Mouse (Mus musculus) limb, embryonic 14.5 days (tissue): ENCODE measurements around the gene Alk. TPM values are rescaled to one million over a fixed set of nuclear protein-coding genes. Genes with fewer than 3 reads are reported as not detected.

Source experiments
- ATAC-seq: fragments of 200-750 bp; cut with Nextera tagmentation; 2 replicates; pipeline ENCODE4 v1.8.0; 2017; ENCODE audit warnings: low read depth, moderate number of reproducible peaks, moderate TSS enrichment; ENCODE audit not compliant: low FRiP score
- DNase-seq: peaks from one replicate; pipeline ENCODE4 v3.0.0-alpha.2; 2015; ENCODE audit warnings: low spot score
- H3K27ac ChIP-seq: fragments of 300-500 bp; sonication (generic); replicated peaks from 2 replicates; pipeline ENCODE4 v1.5.1; 2014; ENCODE audit warnings: low read depth, mild to moderate bottlenecking, low read length, moderate library complexity, mixed read lengths
- H3K27me3 ChIP-seq: fragments of 300-500 bp; sonication (generic); 2 replicates; pipeline ENCODE4 v1.6.1; 2014; ENCODE audit warnings: low read length, mixed read lengths; ENCODE audit not compliant: control insufficient read depth, insufficient read depth
- H3K36me3 ChIP-seq: fragments of 300-500 bp; sonication (generic); 2 replicates; pipeline ENCODE4 v1.6.1; 2014; ENCODE audit warnings: mild to moderate bottlenecking, low read length, moderate library complexity, mixed read lengths; ENCODE audit not compliant: control insufficient read depth, insufficient read depth
- H3K4me1 ChIP-seq: fragments of 300-500 bp; sonication (generic); 2 replicates; pipeline ENCODE4 v1.6.1; 2014; ENCODE audit warnings: antibody characterized with exemption, low read length, mixed read lengths; ENCODE audit not compliant: control insufficient read depth, insufficient read depth
- H3K4me2 ChIP-seq: fragments of 300-500 bp; sonication (generic); replicated peaks from 2 replicates; pipeline ENCODE4 v1.6.1; 2014; ENCODE audit warnings: low read depth, mild to moderate bottlenecking, low read length, moderate library complexity; ENCODE audit not compliant: severe bottlenecking
- H3K4me3 ChIP-seq: fragments of 300-500 bp; sonication (generic); replicated peaks from 2 replicates; pipeline ENCODE4 v1.5.1; 2014; ENCODE audit warnings: low read length
- H3K9ac ChIP-seq: fragments of 300-500 bp; sonication (generic); 2 replicates; pipeline ENCODE4 v1.6.1; 2014; ENCODE audit warnings: mild to moderate bottlenecking, low read depth, low read length, moderate library complexity; ENCODE audit not compliant: severe bottlenecking
- H3K9me3 ChIP-seq: fragments of 300-500 bp; sonication (generic); 2 replicates; pipeline ENCODE4 v1.6.1; 2016; ENCODE audit warnings: low read length; ENCODE audit not compliant: control insufficient read depth
- POLR2A ChIP-seq: fragments of 200-500 bp; IDR thresholded peaks from 2 replicates; pipeline ENCODE4 v1.8.0; 2012; ENCODE audit warnings: inconsistent platforms, mild to moderate bottlenecking, moderate library complexity, borderline replicate concordance; ENCODE audit not compliant: insufficient read depth, insufficient read length; ENCODE audit errors: extremely low read depth
- WGBS: fragments of 180-500 bp; shearing (Covaris S2); extraction: QIAGEN DNeasy Blood & Tissue Kit; methylation state at CpG from one replicate; pipeline ENCODE4 v1.1.7; 2014; 5-methylcytosine and 5-hydroxymethylcytosine counted together
- polyA plus RNA-seq, 2 experiments: library from polyadenylated mRNA; depleted of rRNA in 1 of 2; stranded (reverse) in 1 of 2; unstranded in 1 of 2; fragments of >200 nt; fragmentation: Nextera tagmentation in 1 of 2; extraction: Ambion mirVana in 1 of 2; gene quantifications; 2 replicates each; pipeline versions ENCODE4 v1.2.1 to v1.2.3; 2012 to 2014

The Alk gene
- polyA plus RNA-seq, 2 experiments = 0.43 to 0.45 TPM

DNA sequence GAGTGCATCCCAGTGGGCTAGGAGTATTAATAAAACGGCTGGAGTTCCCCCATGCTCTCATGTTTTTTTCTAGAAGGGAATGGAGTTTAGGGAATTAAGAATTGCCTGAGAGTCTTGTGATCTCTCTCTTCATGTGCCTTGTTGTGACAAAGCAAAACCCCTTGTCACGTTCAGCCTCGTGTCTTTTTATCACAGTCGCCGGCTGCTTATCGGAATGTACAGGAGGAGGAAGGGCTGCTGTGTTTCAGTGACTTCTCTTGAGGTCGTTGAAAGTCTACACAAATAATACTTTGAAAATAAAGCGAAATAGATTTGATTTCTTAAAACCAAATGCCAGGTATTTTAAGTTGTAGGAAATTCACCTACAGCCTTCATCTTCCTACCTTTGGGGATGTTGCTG is 740.4 kb downstream of the Alk start:
- Histone ChIP-seq H3K36me3 (no peaks in the 10 kb centered on the region), H3K27ac (no peak overlapping the region), H3K9me3 (no peaks in the 10 kb centered on the region), H3K4me1 (no peaks in the 10 kb centered on the region), H3K9ac (no peak overlapping the region), H3K27me3 (no peaks in the 10 kb centered on the region), H3K4me3 (no peak overlapping the region), H3K4me2 (no peak overlapping the region)
- no peak for DNase-seq
- WGBS = 87% methylated on average over 8 of the region's 8 CpGs
- TF ChIP-seq POLR2A = no peak
- ATAC-seq = no peak

DNA sequence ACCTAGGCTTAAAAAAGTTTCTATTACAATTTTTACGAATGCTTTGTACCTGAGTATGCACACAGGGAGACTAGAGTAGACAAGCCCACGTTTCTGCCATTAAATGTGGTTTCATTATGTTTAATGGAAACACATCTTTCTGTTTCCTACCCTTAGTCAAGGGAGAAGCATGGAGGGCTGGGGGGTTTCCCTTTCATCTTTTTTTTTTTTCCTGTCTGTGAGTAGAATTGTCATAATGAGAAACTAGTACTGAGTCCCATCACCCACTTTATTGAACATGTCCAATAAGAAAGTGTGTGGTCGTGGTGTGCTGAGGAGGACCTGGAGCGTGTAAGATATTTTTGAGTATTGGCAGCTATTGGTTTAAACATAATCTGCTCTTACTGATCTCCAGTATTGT is 741.5 kb downstream of the Alk start:
- 78% methylated on average over 4 of the region's 4 CpGs for WGBS
- H3K9me3 ChIP-seq = no peaks in the 10 kb centered on the region
- H3K4me2 ChIP-seq = no peak overlapping the region
- TF ChIP-seq POLR2A = no peak
- no peak overlapping the region for H3K9ac ChIP-seq
- no peaks in the 10 kb centered on the region for H3K36me3 ChIP-seq
- no peaks in the 10 kb centered on the region for H3K27me3 ChIP-seq
- no peaks in the 10 kb centered on the region for H3K4me1 ChIP-seq
- no peak for ATAC-seq
- no peak overlapping the region for H3K27ac ChIP-seq
- no peak overlapping the region for H3K4me3 ChIP-seq
- no peak for DNase-seq

DNA sequence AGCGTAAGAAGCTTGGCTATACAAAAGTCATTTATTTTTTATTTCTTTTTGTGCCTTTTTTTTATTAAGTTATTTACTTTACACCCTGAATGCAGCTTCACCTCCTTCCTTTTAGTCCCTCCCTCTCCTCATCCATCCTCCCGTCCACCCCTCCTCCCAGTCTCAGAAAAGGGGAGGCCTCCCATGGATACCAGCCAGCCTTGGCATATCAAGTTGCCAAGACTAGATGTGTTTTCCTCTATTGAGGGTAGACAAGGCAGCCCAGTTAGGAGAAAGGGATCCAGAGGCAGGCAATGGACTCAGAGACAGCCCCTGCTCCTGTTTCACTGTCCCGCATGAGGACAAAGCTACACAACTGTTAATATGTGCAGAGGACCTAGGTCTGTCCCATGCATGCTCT is 742.2 kb downstream of the Alk start:
- ATAC-seq (no peak), DNase-seq (no peak)
- TF ChIP-seq POLR2A = no peak
- Histone ChIP-seq H3K4me3 (no peak overlapping the region), H3K4me2 (no peak overlapping the region), H3K27me3 (no peaks in the 10 kb centered on the region), H3K4me1 (no peaks in the 10 kb centered on the region), H3K9ac (no peak overlapping the region), H3K27ac (no peak overlapping the region), H3K9me3 (no peaks in the 10 kb centered on the region), H3K36me3 (no peaks in the 10 kb centered on the region)
- WGBS = 80% methylated on average over 3 of the region's 3 CpGs

DNA sequence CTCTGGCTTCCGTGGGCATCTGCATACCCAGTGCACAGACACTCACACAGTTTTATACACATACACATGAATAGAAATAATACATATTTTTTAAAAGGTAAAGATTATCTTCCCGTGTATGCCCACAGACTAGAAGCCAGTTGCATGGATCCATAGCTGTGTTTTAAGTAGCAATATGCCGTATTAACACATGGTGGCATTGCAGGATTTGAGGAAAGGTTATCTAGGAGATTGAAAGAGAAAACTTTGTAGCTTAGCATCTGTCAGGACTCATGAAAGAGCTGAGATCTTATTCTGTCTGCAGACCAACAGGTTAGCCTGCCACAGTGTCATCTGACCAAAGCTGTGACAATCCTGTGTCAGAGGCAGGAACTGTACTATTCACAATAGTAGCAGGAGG is 772.5 kb downstream of the Alk start:
- WGBS = 81% methylated on average over 3 of the region's 3 CpGs
- Histone ChIP-seq H3K9ac (no peak overlapping the region), H3K4me2 (no peak overlapping the region), H3K36me3 (peaks cover 15% of the 10 kb centered on the region; the same call in 1 of the 2 replicates), H3K4me1 (peaks cover 2% of the 10 kb centered on the region; the same call in 1 of the 2 replicates), H3K4me3 (no peak overlapping the region), H3K27me3 (no peaks in the 10 kb centered on the region), H3K9me3 (no peaks in the 10 kb centered on the region), H3K27ac (no peak overlapping the region)
- peak; percentile 12 for DNase-seq
- no peak for ATAC-seq
- no peak for TF ChIP-seq POLR2A

DNA sequence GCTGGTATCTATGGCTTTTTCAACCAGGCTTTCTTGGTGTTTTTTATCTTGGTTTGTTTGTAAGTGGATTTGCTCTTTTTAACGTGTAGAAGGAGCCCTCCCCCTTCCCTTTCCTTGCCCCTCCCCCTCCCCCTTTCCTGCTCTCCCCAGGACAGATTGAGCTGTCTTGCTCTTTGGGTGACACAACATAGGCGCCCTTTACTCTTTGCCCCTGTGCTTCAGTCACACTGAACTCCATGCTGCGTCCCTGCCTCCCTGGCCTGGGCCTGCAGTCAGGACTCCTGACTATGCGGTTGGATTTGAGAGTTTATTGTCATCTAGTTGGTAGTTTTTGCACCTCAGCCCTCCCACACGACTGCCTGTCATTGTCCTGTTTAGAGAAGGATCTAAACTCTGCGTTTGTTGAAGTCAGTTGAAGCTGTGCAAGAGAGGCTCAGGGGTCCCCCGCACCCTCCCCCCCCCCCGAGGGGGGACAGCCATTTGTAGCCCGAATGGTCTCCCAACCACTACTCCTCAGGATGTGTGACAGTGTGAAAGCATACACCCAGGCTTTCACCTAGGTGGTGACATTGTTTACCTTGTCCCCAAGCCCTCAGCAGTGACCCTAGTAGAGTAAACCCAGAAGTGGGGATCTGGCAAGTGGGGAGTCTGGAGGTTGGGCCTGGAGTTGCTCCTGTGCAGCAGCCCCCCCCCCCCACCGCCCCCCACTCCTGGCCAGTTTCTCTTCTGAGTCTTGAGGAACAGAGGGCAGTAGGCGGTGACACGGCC is 775.6 kb downstream of the Alk start:
- Histone ChIP-seq H3K27ac (no peak overlapping the region), H3K9ac (no peak overlapping the region), H3K36me3 (peaks cover 14% of the 10 kb centered on the region; the same call in 1 of the 2 replicates), H3K4me1 (peaks cover 3% of the 10 kb centered on the region), H3K4me3 (no peak overlapping the region), H3K27me3 (no peaks in the 10 kb centered on the region), H3K4me2 (no peak overlapping the region), H3K9me3 (no peaks in the 10 kb centered on the region)
- 41% methylated on average over 12 of the region's 12 CpGs for WGBS
- no peak for TF ChIP-seq POLR2A
- no peak for DNase-seq
- ATAC-seq = no peak

DNA sequence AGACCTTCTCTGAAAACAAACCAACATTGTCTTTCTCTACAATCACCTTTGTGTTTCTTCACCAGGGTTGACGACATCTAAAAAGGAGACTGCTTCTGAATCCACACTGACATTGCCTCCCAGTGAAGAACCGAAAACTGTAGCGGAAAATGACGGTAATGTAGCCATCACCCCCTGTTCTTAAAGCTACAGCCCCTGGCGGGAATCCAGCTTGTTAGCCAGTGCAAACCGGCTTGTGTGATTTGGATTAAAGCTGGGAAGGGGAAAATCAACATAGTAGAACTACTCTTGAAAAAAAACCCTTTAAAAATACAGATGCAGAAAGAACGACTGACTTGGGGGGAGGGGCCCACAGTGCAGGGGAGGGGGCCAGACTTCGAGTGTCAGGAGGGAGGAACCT is 776.8 kb downstream of the Alk start:
- Histone ChIP-seq H3K27me3 (no peaks in the 10 kb centered on the region), H3K4me3 (no peak overlapping the region), H3K4me1 (peaks cover 7% of the 10 kb centered on the region), H3K4me2 (no peak overlapping the region), H3K36me3 (peaks cover 14% of the 10 kb centered on the region; the same call in 1 of the 2 replicates), H3K9ac (0 out of 2 replicates have a peak overlapping the region, but pooled peaks have one; percentile 5), H3K9me3 (no peaks in the 10 kb centered on the region), H3K27ac (no peak overlapping the region)
- 50% methylated on average over 8 of the region's 8 CpGs for WGBS
- ATAC-seq = no peak
- TF ChIP-seq POLR2A = no peak
- DNase-seq = peak; percentile 22
